Mouse (Mus musculus) heart, embryonic 13.5 days (tissue): ENCODE results near the gene Ypel3. TPM values are rescaled to one million over a fixed set of nuclear protein-coding genes. Genes with fewer than 3 reads are reported as not detected.
A peak's percentile ranks its signal among the peaks of the same experiment; 100 is the strongest.

Source experiments
- ATAC-seq: fragments of 200-750 bp; cut with Nextera tagmentation; 2 replicates; pipeline ENCODE4 v1.8.0; 2017; ENCODE audit warnings: moderate TSS enrichment; ENCODE audit not compliant: insufficient number of reproducible peaks, low FRiP score, low TSS enrichment; ENCODE audit errors: extremely low read depth
- H3K27ac ChIP-seq: fragments of 300-500 bp; sonication (generic); replicated peaks from 2 replicates; pipeline ENCODE4 v1.5.1; 2015; ENCODE audit warnings: moderate library complexity, mild to moderate bottlenecking, inconsistent platforms
- H3K27me3 ChIP-seq: fragments of 300-500 bp; sonication (generic); replicated peaks from 2 replicates; pipeline ENCODE4 v1.6.1; 2015; ENCODE audit warnings: mild to moderate bottlenecking, inconsistent platforms
- H3K36me3 ChIP-seq: fragments of 300-500 bp; sonication (generic); 2 replicates; pipeline ENCODE4 v1.6.1; 2015; ENCODE audit warnings: mild to moderate bottlenecking, inconsistent platforms
- H3K4me1 ChIP-seq: fragments of 300-500 bp; sonication (generic); 2 replicates; pipeline ENCODE4 v1.6.1; 2015; ENCODE audit warnings: inconsistent platforms
- H3K4me2 ChIP-seq: fragments of 300-500 bp; sonication (generic); 2 replicates; pipeline ENCODE4 v1.6.1; 2015; ENCODE audit warnings: inconsistent platforms, mild to moderate bottlenecking, moderate library complexity
- H3K4me3 ChIP-seq: fragments of 300-500 bp; sonication (generic); 2 replicates; pipeline ENCODE4 v1.5.1; 2015; ENCODE audit warnings: moderate library complexity, mild to moderate bottlenecking, inconsistent platforms
- H3K9ac ChIP-seq: fragments of 300-500 bp; sonication (generic); 2 replicates; pipeline ENCODE4 v1.6.1; 2015; ENCODE audit warnings: inconsistent platforms, mild to moderate bottlenecking, moderate library complexity
- H3K9me3 ChIP-seq: fragments of 300-500 bp; sonication (generic); 2 replicates; pipeline ENCODE4 v1.6.1; 2016; ENCODE audit warnings: inconsistent platforms
- WGBS: fragments of 180-500 bp; shearing (Covaris S2); methylation state at CpG from one replicate; pipeline ENCODE4 v1.1.7; 2015; ENCODE audit warnings: mixed read lengths; 5-methylcytosine and 5-hydroxymethylcytosine counted together
- polyA plus RNA-seq: library from polyadenylated mRNA; unstranded; fragments of >200 nt; fragmentation: Nextera tagmentation; extraction: Ambion mirVana; gene quantifications from 2 replicates; pipeline ENCODE4 v1.2.1, GENCODE M21; 2015

Ypel3 gene
- polyA plus RNA-seq, 1 experiment from 2014 or later, result 86.2 TPM

- H3K4me3 ChIP-seq, result no peak overlapping the region
- H3K27ac ChIP-seq, result peak overlapping the region; percentile 97
- ATAC-seq, result no peak
- no peaks in the 10 kb centered on the region for H3K9me3 ChIP-seq
- no peak overlapping the region for H3K4me2 ChIP-seq
- peaks cover 74% of the 10 kb centered on the region for H3K4me1 ChIP-seq
- 53% methylated on average over 4 of the region's 4 CpGs for WGBS
- H3K36me3 ChIP-seq, result peaks cover 53% of the 10 kb centered on the region
- no peaks in the 10 kb centered on the region for H3K27me3 ChIP-seq
- no peak overlapping the region for H3K9ac ChIP-seq
Observed at GRCm38 (mm10) chr7:126794271-126794605, 17.5 kb downstream of the Ypel3 start.

- Histone ChIP-seq H3K4me3 (peak overlapping the region; percentile 96), H3K27me3 (no peaks in the 10 kb centered on the region), H3K36me3 (peaks cover 40% of the 10 kb centered on the region), H3K4me2 (peak overlapping the region; percentile 79), H3K9ac (peak overlapping the region; percentile 100), H3K9me3 (no peaks in the 10 kb centered on the region), H3K4me1 (peaks cover 73% of the 10 kb centered on the region), H3K27ac (0 out of 2 replicates have a peak overlapping the region, but pooled peaks have one; percentile 100)
- no peak for ATAC-seq
- WGBS, result 81% methylated on average over 16 of the region's 16 CpGs
Observed at GRCm38 (mm10) chr7:126795387-126796317, 18.9 kb downstream of the Ypel3 start.

GRCm38 (mm10) chr7:126796350-126796932, 19.7 kb downstream of the Ypel3 start:
- H3K27me3 ChIP-seq, result no peaks in the 10 kb centered on the region
- H3K4me2 ChIP-seq, result peak overlapping the region; percentile 79
- H3K9me3 ChIP-seq, result no peaks in the 10 kb centered on the region
- peaks cover 73% of the 10 kb centered on the region for H3K4me1 ChIP-seq
- H3K27ac ChIP-seq, result peak overlapping the region; percentile 100; the same call in 1 of the 2 replicates
- H3K9ac ChIP-seq, result peak overlapping the region; percentile 100
- H3K4me3 ChIP-seq, result peak overlapping the region; percentile 96
- ATAC-seq, result no peak
- WGBS, result 62% methylated on average over 8 of the region's 8 CpGs
- H3K36me3 ChIP-seq, result peaks cover 40% of the 10 kb centered on the region

- 9% methylated on average over 21 of the region's 21 CpGs for WGBS
- peak within 1 kb of the TSS; percentile 96 for H3K4me3 ChIP-seq
- H3K4me2 ChIP-seq, result peak within 1 kb of the TSS; percentile 79
- no peaks in the 10 kb centered on the region for H3K27me3 ChIP-seq
- no peak for ATAC-seq
- H3K9ac ChIP-seq, result peak within 1 kb of the TSS; percentile 100
- peaks cover 71% of the 10 kb centered on the region for H3K4me1 ChIP-seq
- H3K9me3 ChIP-seq, result no peaks in the 10 kb centered on the region
- peak within 1 kb of the TSS; percentile 100 for H3K27ac ChIP-seq
- H3K36me3 ChIP-seq, result peaks cover 40% of the 10 kb centered on the region
Observed at GRCm38 (mm10) chr7:126797411-126798126, 20.8 kb downstream of the Ypel3 start, which contains the start of gene Fam57b. TSS of gene Fam57b (plus strand) at chr7:126797668.

- Histone ChIP-seq H3K9me3 (no peaks in the 10 kb centered on the region), H3K27ac (peak overlapping the region; percentile 100), H3K36me3 (peaks cover 42% of the 10 kb centered on the region), H3K4me2 (peak overlapping the region; percentile 79), H3K4me3 (peak overlapping the region; percentile 96), H3K4me1 (peaks cover 63% of the 10 kb centered on the region), H3K9ac (peak overlapping the region; percentile 100), H3K27me3 (no peaks in the 10 kb centered on the region)
- under 1% methylated on average over 40 of the region's 40 CpGs for WGBS
- ATAC-seq, result no peak
Observed at GRCm38 (mm10) chr7:126798127-126799049, 21.6 kb downstream of the Ypel3 start.

GRCm38 (mm10) chr7:126799050-126799467, 22.3 kb downstream of the Ypel3 start:
- Histone ChIP-seq H3K4me3 (peak overlapping the region; percentile 96), H3K4me2 (peak overlapping the region; percentile 79), H3K9me3 (no peaks in the 10 kb centered on the region), H3K27me3 (no peaks in the 10 kb centered on the region), H3K9ac (peak overlapping the region; percentile 100), H3K27ac (peak overlapping the region; percentile 100), H3K4me1 (peaks cover 57% of the 10 kb centered on the region), H3K36me3 (peaks cover 46% of the 10 kb centered on the region)
- peak; percentile 92 for ATAC-seq
- WGBS, result 1% methylated on average over 35 of the region's 36 CpGs

- Histone ChIP-seq H3K27ac (peak overlapping the region; percentile 100), H3K4me2 (peak overlapping the region; percentile 79), H3K36me3 (peaks cover 43% of the 10 kb centered on the region), H3K4me1 (peaks cover 52% of the 10 kb centered on the region), H3K4me3 (peak overlapping the region; percentile 96), H3K27me3 (no peaks in the 10 kb centered on the region), H3K9ac (peak overlapping the region; percentile 93), H3K9me3 (no peaks in the 10 kb centered on the region)
- WGBS, result under 1% methylated on average over 38 of the region's 38 CpGs
- ATAC-seq, result peak; percentile 84; the same call in 1 of the 2 replicates
Observed at GRCm38 (mm10) chr7:126799468-126800268, 22.9 kb downstream of the Ypel3 start.

- H3K4me1 ChIP-seq, result peaks cover 44% of the 10 kb centered on the region
- H3K9me3 ChIP-seq, result no peaks in the 10 kb centered on the region
- H3K9ac ChIP-seq, result peak overlapping the region; percentile 93
- peak overlapping the region; percentile 96 for H3K4me3 ChIP-seq
- no peaks in the 10 kb centered on the region for H3K27me3 ChIP-seq
- H3K4me2 ChIP-seq, result peak overlapping the region; percentile 79
- peaks cover 41% of the 10 kb centered on the region for H3K36me3 ChIP-seq
- H3K27ac ChIP-seq, result peak overlapping the region; percentile 100
- WGBS, result 49% methylated on average over 5 of the region's 5 CpGs
- ATAC-seq, result no peak
Observed at GRCm38 (mm10) chr7:126800269-126801056, 23.7 kb downstream of the Ypel3 start.

GRCm38 (mm10) chr7:126801057-126801422, 24.3 kb downstream of the Ypel3 start:
- no peaks in the 10 kb centered on the region for H3K27me3 ChIP-seq
- no peak overlapping the region for H3K4me2 ChIP-seq
- ATAC-seq, result no peak
- no peaks in the 10 kb centered on the region for H3K9me3 ChIP-seq
- H3K4me1 ChIP-seq, result peaks cover 38% of the 10 kb centered on the region
- peak overlapping the region; percentile 93; the same call in 1 of the 2 replicates for H3K9ac ChIP-seq
- no peak overlapping the region for H3K4me3 ChIP-seq
- WGBS, result 94% methylated on average over 16 of the region's 16 CpGs
- peak overlapping the region; percentile 100 for H3K27ac ChIP-seq
- H3K36me3 ChIP-seq, result peaks cover 36% of the 10 kb centered on the region
